Mouse (Mus musculus) frontal cortex, postnatal 36 days (tissue): Measurements from ENCODE around the gene Kctd19.
A peak's percentile ranks its signal among the peaks of the same experiment; 100 is the strongest.

ENCODE experiments used
- DNase-seq, 2 experiments: peaks; one replicate each; pipeline ENCODE4 v3.0.0; 2022; ENCODE audit warnings: low spot score in 2 of 2

Kctd19 gene

GRCm38 (mm10) chr8:105413391-105413790 lies at the start of gene Kctd19, which contains the start of gene Lrrc36:
Gene Kctd19 (minus strand): TSS chr8:105413502.
Gene Lrrc36 (plus strand): TSS chr8:105413571.
- no peak for DNase-seq

DNA sequence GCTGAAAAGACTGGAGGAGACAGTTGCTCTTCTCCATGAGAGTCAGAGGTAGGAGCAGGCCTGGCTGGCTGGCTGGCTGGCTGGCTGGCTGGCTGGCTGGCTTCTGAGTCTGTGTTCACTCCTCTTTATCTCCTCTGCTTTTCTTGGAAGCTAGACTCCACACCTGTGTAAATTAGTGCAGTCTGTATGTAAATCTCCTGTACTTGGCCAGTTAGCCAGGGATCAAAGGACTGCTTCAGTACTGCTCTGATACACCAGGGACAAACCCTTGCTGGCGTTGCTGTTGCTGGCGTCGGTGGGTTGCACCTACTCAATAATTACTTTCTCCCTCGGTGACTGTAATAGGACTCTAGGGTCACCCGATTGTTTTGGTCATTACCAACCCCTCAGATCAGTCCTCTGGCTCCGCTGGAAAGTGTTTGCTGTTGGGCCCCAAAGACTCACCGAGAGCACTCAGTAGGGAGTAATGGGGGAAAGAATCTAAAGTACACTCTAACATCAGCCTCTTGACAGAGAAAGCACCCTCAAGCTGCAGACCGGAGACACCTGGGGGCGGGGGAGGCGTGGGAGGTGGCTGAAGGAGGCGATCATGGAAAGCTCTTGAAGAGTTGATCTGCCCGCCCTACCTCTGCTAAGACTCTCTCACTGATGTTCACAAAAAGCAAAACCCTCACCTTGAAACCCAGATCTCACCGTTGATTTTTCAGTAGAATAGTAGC lies 47.9 kb upstream of the Kctd19 start:
- no peak for DNase-seq

DNA sequence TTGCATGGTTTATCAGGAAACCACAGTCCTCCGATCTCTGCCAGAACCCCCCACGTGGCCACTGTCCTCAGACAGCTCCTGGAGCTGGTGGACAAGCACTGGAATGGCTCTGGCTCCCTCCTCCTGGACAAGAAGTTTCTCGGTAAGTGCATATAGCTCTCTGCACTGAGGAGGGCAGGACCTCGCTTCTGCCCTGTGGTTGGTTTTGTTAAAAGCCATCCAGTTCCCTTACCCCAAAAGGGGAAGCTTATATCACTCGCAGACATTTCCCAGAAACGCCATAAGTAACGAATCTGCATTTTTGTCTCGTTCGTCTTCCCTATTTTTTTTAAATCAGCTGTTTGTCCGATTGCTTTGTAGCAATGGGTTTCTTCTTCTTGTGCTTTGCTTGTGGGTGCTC lies 41.9 kb upstream of the Kctd19 start:
- DNase-seq, result no peak

- DNase-seq, result no peak
Observed at GRCm38 (mm10) chr8:105454088-105454487, 40.8 kb upstream of the Kctd19 start.

- no peak for DNase-seq
Observed at GRCm38 (mm10) chr8:105453296-105453695, 40.0 kb upstream of the Kctd19 start.

DNA sequence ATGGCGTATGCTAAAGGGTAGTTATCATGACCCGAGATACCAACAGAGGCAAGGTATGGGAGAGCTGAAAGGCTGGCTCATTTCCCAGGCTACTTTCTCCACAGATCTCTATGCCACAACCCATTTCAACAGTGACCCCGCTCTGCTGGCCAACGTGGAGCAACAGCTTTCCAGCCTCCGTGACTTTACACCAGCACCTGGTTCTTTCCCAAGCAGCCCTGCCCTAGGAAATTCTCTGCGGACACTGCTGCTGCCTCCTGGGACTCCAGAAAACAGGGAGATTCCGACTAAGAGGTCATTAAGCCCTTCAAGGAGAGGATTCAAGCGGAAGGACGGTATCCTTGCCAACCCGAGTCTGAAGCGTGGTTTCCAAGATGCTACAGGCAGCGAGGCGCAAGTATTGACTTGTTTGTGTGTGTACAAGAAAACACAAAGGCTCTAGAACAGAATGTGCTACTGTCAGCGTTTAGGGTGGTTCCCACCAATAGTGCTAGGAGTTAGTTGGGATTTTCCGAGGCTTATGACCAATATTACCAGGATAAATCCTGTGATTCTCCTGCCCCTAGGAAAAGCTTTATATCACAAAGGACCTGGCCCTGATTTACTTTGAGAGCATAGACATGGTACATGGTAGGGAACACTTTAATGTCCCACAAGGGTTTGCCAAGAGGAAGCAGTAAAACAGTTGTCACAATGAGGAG lies 38.8 kb upstream of the Kctd19 start:
- DNase-seq, result no peak

GRCm38 (mm10) chr8:105450977-105451376 lies 37.7 kb upstream of the Kctd19 start:
- no peak for DNase-seq

- no peak for DNase-seq
Observed at GRCm38 (mm10) chr8:105448596-105448995, 35.3 kb upstream of the Kctd19 start.

DNA sequence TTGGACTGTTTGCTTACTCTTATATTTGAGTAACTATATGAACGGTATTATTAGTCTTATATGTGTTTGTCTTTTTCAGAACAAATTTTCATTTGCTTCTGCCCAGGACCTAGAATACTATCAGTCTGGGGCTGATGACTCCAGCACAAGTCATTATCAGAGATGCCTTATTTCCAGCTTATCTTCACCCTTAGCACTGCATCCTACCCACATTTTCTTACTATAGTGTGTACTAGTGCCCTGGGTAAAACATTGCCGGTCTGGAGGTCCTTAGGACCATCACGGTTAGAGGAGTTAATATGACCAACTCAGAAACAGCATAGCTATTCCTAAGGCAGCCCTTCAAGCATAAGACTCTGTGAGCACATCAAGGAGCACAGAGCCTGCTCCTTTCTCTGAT lies 34.9 kb upstream of the Kctd19 start:
- DNase-seq, result no peak

DNA sequence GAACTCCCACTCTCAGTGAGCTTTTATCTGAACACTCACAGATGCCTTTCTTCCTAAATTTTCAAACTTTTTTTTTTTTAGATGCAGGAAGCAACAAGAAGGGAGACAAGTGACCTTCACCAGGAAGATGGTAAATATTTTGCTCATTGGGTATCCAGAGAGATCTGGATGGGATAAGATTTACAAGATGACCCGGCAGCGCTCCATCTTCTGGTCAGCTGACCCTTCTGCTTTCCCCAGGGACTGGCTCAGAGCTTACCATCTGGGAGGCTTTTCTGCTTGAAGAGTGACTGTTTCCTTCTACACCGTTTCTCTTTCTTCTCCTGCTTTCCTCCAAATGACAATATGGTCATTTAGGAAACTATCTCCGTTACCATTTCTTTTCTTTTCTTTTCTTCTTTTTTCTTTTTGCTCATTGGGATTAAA lies 32.8 kb upstream of the Kctd19 start:
- peak in 1 of 2 experiments; percentile 40 for DNase-seq

GRCm38 (mm10) chr8:105445296-105446126 lies 32.2 kb upstream of the Kctd19 start:
- DNase-seq, result peak in 1 of 2 experiments; percentile 21

- DNase-seq, result no peak
Observed at GRCm38 (mm10) chr8:105442661-105443060, 29.4 kb upstream of the Kctd19 start.

- DNase-seq, result no peak
Observed at GRCm38 (mm10) chr8:105441433-105441832, 28.1 kb upstream of the Kctd19 start.

DNA sequence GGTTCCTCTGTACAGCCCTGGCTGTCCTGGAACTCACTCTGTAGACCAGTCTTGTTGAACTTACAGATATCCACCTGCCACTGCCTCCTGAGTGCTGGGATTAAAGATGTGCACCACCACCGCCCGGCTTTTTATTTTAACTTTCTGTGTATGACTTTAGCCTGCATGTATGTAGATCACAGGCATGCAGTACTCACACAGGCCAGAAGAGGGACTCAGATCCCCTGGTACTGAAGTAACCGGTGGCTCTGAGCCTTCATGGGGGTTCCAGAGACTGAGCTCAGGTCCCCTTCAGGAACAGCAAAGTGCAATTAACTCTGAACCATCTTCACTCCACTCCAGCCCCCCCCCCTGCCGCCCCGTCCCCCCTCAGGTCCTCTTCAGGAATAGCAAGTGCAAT lies 25.6 kb upstream of the Kctd19 start:
- no peak for DNase-seq

- no peak for DNase-seq
Observed at GRCm38 (mm10) chr8:105437078-105437748, 23.9 kb upstream of the Kctd19 start.

DNA sequence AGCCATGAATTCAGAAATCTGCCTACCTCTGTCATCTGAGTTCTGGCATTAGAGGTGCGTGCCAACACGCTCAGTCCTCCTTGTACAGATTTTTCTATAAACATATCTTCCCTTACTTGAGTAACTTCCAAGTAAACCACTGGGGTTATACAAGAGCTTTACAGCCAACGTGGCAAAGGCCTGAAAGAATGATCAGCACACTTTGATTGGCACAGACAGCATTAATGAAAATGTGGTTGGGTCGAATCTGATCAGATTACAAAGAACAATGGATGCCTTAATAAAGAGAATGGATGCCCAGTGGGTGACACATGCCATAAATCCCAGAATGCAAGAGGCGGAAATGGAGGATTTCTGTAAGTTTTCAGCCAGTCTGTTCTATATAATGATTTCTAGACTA lies 22.9 kb upstream of the Kctd19 start:
- no peak for DNase-seq

DNA sequence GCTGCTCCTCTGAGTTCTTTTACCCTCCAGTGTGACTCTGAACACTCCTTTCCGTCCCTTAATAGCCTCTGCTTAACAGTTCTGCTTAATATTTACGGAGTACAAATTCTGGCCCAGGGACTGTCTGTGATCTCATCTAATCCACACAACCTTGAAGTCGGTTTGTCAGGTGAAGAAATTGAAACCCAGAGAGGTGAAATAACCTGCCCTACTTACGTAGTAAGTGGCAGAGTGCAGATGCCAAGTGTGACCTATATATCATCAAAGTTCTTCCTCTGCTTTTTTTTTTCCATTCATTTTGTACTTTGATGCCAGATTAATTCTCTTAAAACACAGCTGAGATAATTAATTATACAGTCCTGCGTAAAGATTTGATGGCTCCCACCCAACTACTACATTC lies 20.8 kb upstream of the Kctd19 start:
- DNase-seq, result no peak

DNA sequence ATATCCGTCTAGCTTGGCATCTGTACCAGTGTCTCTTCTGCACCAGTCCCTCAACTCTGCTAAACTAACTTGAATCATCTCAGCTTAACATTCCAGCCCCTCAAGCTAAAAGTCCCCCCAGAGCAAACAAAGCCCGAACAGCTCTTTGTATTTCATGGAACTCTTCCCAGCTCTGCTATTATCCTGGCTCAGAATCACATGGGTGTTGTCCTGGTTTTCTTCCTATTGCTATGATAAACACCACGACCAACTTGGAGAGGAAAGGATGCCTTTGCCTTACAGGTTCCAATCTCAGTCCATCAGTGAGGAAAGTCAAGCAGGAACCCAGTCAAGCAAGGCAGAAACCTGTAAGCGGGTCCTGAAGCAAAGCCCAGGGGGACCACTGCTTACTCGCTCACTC lies 20.2 kb upstream of the Kctd19 start:
- no peak for DNase-seq

- DNase-seq, result no peak
Observed at GRCm38 (mm10) chr8:105433021-105433420, 19.7 kb upstream of the Kctd19 start.

- DNase-seq, result no peak
Observed at GRCm38 (mm10) chr8:105431743-105432515, 18.6 kb upstream of the Kctd19 start.

GRCm38 (mm10) chr8:105426878-105427277 lies 13.6 kb upstream of the Kctd19 start:
- no peak for DNase-seq
